Mouse (Mus musculus): ENCODE data around the gene Pax6. TPM values are rescaled to one million over a fixed set of nuclear protein-coding genes. Genes with fewer than 3 reads are reported as not detected.

The Pax6 gene
- polyA plus RNA-seq, 1 experiment, result not detected

DNA sequence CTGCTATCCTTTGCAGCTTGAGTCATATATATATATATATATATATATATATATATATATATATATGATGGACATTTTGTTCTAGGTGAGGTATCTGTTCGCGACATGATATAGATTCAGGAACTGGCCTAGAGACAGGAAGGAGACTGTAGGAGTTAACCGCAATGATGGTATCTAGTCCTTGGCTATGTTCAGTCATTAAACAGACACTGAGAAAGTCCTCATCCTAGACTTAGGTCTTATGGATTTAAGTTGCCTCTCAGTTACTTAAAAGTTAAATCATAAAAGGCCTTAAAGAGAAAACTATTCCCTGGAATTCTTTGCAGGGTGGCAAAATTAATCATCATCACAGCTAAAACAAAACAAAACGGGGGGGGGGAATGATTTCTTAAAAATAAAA, 9.6 kb downstream of the Pax6 start:
- Histone ChIP-seq H3K4me1 (ENCODE audit: control insufficient read depth, insufficient read depth, low read length) (no peaks in the 10 kb centered on the region; the same call in 1 of the 2 replicates), H3K4me3 (replicated peaks; ENCODE audit: control insufficient read depth, low read depth, low read length) (no peak overlapping the region), H3K27ac (ENCODE audit: control insufficient read depth, insufficient read depth, low read depth, low read length, poor library complexity) (no peak overlapping the region)
- WGBS, result 7% methylated on average over 4 of the region's 4 CpGs
- TF ChIP-seq CTCF (IDR thresholded peaks at IDR 0.05; ENCODE audit: control insufficient read depth, insufficient read depth, low read length) (no peak), POLR2A (IDR thresholded peaks at IDR 0.05; ENCODE audit: borderline replicate concordance, control insufficient read depth, low read depth, low read length) (no peak)

DNA sequence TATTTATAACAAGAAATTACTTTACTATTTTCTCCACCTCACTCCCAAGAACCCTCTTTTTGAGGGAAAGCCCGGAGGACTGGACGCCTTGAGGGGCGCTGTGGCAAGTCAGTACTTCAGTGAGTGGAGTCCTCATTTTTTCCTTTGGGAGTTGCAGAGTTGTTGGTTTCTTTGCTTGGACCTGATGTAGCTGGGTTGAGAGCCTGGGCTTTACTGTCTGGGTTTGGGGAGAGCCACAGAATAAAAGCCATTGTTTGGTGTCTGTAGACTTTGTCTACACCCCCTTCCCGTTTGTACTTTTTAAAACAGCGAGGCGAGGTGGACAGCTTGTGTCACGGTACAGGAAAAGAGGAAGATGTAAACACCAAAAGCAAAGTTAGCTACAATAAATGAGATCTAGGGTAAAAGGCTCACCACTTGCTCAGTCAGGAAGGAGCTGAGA, 10.2 kb downstream of the Pax6 start:
- H3K27ac ChIP-seq (ENCODE audit: control insufficient read depth, insufficient read depth, low read depth, low read length, poor library complexity), result no peak overlapping the region
- WGBS, result 4% methylated on average over 7 of the region's 7 CpGs
- no peak for TF ChIP-seq CTCF (IDR thresholded peaks at IDR 0.05; ENCODE audit: control insufficient read depth, insufficient read depth, low read length)
- no peak for TF ChIP-seq POLR2A (IDR thresholded peaks at IDR 0.05; ENCODE audit: borderline replicate concordance, control insufficient read depth, low read depth, low read length)
- H3K4me1 ChIP-seq (ENCODE audit: control insufficient read depth, insufficient read depth, low read length), result no peaks in the 10 kb centered on the region; the same call in 1 of the 2 replicates
- no peak overlapping the region for H3K4me3 ChIP-seq (replicated peaks; ENCODE audit: control insufficient read depth, low read depth, low read length)

DNA sequence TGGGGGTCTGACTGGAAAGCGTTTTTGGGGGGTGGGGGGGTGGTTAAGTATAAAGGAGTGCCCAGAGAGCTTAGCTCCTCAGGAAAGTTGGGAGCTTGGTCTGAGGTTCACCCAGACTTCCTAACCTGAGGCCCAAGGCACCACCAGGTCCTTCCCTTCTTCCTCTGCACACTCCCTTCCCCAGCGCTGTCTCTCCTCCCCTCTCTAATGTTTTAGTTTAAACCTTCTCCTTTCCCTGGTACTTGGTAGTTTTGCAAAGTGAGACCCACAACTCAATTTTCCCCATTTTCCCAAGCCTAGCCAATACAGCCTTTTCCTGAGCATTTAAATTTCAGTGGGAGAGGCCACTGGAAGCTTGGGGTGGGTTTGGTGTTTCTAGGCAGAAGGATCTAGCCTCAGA, 10.6 kb downstream of the Pax6 start:
- Histone ChIP-seq H3K27ac (ENCODE audit: control insufficient read depth, insufficient read depth, low read depth, low read length, poor library complexity) (no peak overlapping the region), H3K4me3 (replicated peaks; ENCODE audit: control insufficient read depth, low read depth, low read length) (no peak overlapping the region), H3K4me1 (ENCODE audit: control insufficient read depth, insufficient read depth, low read length) (no peaks in the 10 kb centered on the region; the same call in 1 of the 2 replicates)
- 3% methylated on average over 2 of the region's 2 CpGs for WGBS
- TF ChIP-seq CTCF (IDR thresholded peaks at IDR 0.05; ENCODE audit: control insufficient read depth, insufficient read depth, low read length) (no peak), POLR2A (IDR thresholded peaks at IDR 0.05; ENCODE audit: borderline replicate concordance, control insufficient read depth, low read depth, low read length) (no peak)

DNA sequence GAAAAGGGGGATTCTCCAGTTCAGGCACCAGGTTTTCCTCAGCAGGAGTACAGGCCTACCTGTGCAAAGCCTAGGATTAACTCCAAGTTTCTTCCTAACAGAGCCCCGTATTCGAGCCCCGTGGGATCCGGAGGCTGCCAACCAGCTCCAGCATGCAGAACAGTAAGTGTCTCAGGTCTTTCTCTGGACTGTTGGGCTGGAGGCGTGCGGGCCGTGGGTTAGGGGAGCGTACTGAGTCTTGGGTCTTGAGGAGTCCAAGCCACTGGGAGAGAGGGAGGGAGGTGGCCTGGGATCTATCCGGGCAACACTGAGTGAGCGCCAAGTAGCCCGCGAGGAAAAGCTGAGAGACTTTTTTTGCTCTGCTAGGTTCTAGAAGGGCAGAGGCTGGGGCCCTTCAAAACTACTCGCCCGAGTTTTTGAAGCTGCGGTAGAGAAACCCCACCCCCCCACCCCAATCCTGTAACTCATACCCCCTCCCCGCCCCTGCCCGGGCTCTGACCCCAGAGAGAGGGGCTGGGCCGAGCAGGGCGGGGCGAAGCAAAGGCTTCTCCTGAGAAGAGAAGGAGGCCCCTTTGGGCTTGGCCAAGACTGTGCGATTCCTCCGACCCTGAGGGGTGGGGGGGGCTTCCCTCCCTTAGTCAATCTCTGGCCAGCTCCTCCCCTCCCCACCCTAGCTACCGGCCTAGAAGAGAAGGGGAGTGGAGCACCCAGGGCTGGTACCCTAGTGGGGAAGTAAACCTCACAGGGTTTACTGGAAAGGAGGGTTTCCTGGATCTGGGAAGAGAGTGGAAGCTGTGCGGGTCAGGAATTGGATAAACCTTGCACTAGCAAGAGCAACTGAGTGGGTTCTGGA, 11.7 kb downstream of the Pax6 start:
- 11% methylated on average over 24 of the region's 24 CpGs for WGBS
- H3K27ac ChIP-seq (ENCODE audit: control insufficient read depth, insufficient read depth, low read depth, low read length, poor library complexity), result no peak overlapping the region
- no peak for TF ChIP-seq POLR2A (IDR thresholded peaks at IDR 0.05; ENCODE audit: borderline replicate concordance, control insufficient read depth, low read depth, low read length)
- no peak for TF ChIP-seq CTCF (IDR thresholded peaks at IDR 0.05; ENCODE audit: control insufficient read depth, insufficient read depth, low read length)
- H3K4me1 ChIP-seq (ENCODE audit: control insufficient read depth, insufficient read depth, low read length), result no peaks in the 10 kb centered on the region; the same call in 1 of the 2 replicates
- no peak overlapping the region for H3K4me3 ChIP-seq (replicated peaks; ENCODE audit: control insufficient read depth, low read depth, low read length)

DNA sequence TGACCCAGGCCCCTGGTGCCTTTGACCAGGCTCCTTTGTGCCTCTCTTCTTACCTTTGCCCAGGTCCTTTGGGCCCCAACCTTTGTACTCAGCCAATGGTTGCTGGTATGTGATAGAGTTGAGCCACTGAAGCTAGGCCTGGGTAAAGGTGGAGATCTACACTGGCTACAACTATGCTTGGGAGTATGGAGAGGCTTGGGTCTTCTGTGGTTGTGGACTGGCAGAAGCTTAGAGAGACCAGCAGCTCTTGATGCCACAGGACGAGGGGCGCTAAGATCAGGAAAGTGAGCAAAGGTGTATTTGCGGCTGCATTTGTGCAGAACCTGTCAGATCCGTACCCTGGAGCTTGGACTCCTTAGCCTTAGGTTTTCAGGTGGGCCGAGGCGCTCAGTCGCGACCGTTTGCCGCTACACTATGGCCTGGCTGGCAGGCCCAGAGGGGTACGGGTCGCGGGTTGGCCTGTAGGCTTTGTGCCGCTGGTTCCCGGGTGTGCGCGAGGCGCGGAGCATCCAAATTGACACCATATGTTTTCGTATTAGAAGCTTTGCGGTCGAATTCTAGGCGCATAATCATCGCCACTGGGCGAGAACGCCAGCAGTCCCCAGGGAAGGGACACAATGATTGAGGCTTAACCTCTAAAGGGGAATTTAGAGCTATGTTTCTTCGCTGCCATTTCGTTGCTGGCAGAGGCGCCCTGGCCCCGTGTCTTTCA, 12.5 kb downstream of the Pax6 start:
- no peak overlapping the region for H3K27ac ChIP-seq (ENCODE audit: control insufficient read depth, insufficient read depth, low read depth, low read length, poor library complexity)
- 6% methylated on average over 30 of the region's 30 CpGs for WGBS
- no peaks in the 10 kb centered on the region; the same call in 1 of the 2 replicates for H3K4me1 ChIP-seq (ENCODE audit: control insufficient read depth, insufficient read depth, low read length)
- TF ChIP-seq CTCF (IDR thresholded peaks at IDR 0.05; ENCODE audit: control insufficient read depth, insufficient read depth, low read length) (no peak), POLR2A (IDR thresholded peaks at IDR 0.05; ENCODE audit: borderline replicate concordance, control insufficient read depth, low read depth, low read length) (no peak)
- no peak overlapping the region for H3K4me3 ChIP-seq (replicated peaks; ENCODE audit: control insufficient read depth, low read depth, low read length)

DNA sequence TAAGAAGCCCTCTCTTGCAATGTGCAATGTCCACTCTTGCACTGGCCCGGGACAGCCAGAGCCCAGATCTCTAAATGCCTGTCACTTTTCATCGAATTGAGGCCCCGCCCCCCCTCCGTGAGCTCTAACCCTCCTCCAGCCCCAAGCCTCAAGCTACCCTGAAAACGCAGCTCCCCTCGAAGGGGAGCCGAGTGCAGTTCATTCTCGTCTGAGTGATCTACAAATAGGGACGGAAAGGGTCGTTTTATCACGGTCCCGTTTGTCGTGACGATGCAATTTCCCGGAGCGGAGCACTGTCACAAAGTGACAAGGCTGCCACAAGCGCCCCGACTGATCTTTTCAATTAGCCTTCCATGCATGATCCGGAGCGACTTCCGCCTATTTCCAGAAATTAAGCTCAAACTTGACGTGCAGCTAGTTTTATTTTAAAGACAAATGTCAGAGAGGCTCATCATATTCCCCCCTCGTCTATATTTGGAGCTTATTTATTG, 13.4 kb downstream of the Pax6 start:
- WGBS, result 2% methylated on average over 23 of the region's 23 CpGs
- no peak for TF ChIP-seq POLR2A (IDR thresholded peaks at IDR 0.05; ENCODE audit: borderline replicate concordance, control insufficient read depth, low read depth, low read length)
- TF ChIP-seq CTCF (IDR thresholded peaks at IDR 0.05; ENCODE audit: control insufficient read depth, insufficient read depth, low read length), result no peak

DNA sequence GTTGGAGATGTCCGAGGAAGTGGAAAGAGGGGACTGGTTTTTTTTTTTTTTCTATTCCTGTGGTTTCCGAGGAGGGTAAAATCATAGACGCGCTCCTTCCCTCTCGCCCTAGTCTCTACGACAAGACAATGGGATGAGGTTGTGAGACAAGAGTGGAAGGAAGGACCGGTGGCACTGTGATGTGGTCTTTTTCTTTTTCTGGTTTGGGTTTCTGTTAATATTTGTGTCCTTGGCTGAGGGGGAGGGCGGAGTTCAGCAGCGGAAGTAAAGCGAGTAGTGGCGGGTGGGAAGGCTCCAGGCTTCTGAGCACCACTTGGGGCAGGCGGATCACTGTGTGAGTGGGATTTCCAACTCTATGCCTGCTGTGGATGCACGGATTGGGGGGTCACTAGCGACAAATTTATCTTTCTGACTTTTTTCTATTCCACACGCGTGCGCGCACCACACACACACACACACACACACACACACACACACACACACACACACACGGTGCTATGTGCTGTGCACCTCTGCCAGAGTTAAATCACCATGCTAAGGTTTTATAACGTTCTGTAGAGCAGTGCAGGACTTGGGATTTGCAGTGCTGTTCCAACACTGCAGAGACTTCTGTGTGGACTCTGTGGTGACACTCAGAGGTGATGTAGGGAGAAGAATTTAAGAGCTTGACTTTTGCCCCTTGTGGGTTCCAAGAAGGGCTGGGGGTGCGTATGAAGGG, 14.1 kb downstream of the Pax6 start:
- H3K4me1 ChIP-seq (ENCODE audit: control insufficient read depth, insufficient read depth, low read length), result no peaks in the 10 kb centered on the region; the same call in 1 of the 2 replicates
- H3K27ac ChIP-seq (ENCODE audit: control insufficient read depth, insufficient read depth, low read depth, low read length, poor library complexity), result no peak overlapping the region
- TF ChIP-seq CTCF (IDR thresholded peaks at IDR 0.05; ENCODE audit: control insufficient read depth, insufficient read depth, low read length), result no peak
- TF ChIP-seq POLR2A (IDR thresholded peaks at IDR 0.05; ENCODE audit: borderline replicate concordance, control insufficient read depth, low read depth, low read length), result no peak
- no peak overlapping the region for H3K4me3 ChIP-seq (replicated peaks; ENCODE audit: control insufficient read depth, low read depth, low read length)
- WGBS, result 3% methylated on average over 21 of the region's 21 CpGs

More for the DNA sequence above, 13.4 kb downstream of the Pax6 start:
- H3K4me1 ChIP-seq (ENCODE audit: control insufficient read depth, insufficient read depth, low read length), result no peaks in the 10 kb centered on the region; the same call in 1 of the 2 replicates
- no peak overlapping the region for H3K27ac ChIP-seq (ENCODE audit: control insufficient read depth, insufficient read depth, low read depth, low read length, poor library complexity)
- H3K4me3 ChIP-seq (replicated peaks; ENCODE audit: control insufficient read depth, low read depth, low read length), result no peak overlapping the region
